Mouse (Mus musculus) adrenal gland, postnatal 25 days (tissue): Measurements from ENCODE around the gene Mgst2. TPM values are rescaled to one million over a fixed set of nuclear protein-coding genes. Genes with fewer than 3 reads are reported as not detected.

Experiments used
- total RNA-seq: library from RNA; stranded (reverse); gene quantifications from 2 replicates; pipeline ENCODE4 v1.2.3, GENCODE M21; 2021

The Mgst2 gene
- total RNA-seq, 1 experiment from 2014 or later: 309 TPM

Other genes with a start within 250 kb of the Mgst2 start
- gene Naa15, start 245.2 kb upstream of the Mgst2 start, total RNA-seq: 56.0 and 65.8 TPM in 2 replicates
- gene Rab33b, start 176.4 kb upstream of the Mgst2 start, total RNA-seq: 14.1 and 17.4 TPM in 2 replicates
- 38.5 and 53.8 TPM in 2 replicates for gene Setd7, start 99.5 kb upstream of the Mgst2 start, total RNA-seq